Mouse (Mus musculus) common myeloid progenitor, adult 5-6 weeks (primary cell): Measurements from ENCODE around the gene Ccdc78. TPM values are rescaled to one million over a fixed set of nuclear protein-coding genes. Genes with fewer than 3 reads are reported as not detected.
A peak's percentile ranks its signal among the peaks of the same experiment; 100 is the strongest.

Experiments
- ATAC-seq: replicated peaks from 2 replicates; pipeline ENCODE4 v1.8.0; 2016; ENCODE audit warnings: low read depth, mild to moderate bottlenecking, moderate TSS enrichment, inconsistent platforms; ENCODE audit not compliant: poor library complexity, severe bottlenecking
- total RNA-seq: library from RNA; stranded (forward); fragments of 200-1000, 187-1606 nt; gene quantifications from 2 replicates; pipeline ENCODE4 v1.2.3, GENCODE M21; 2017

Gene Ccdc78
- total RNA-seq, 1 experiment from 2014 or later = not detected

- ATAC-seq = no peak
These were observed 45.3 kb downstream of the Ccdc78 start for GRCm38 (mm10) chr17:25831451-25832281.

GRCm38 (mm10) chr17:25832436-25833290, 46.3 kb downstream of the Ccdc78 start:
- peak; percentile 77 for ATAC-seq

- ATAC-seq = peak; percentile 36
These were observed 46.9 kb downstream of the Ccdc78 start, which contains the start of gene Stub1 for GRCm38 (mm10) chr17:25833291-25833663. Gene Stub1 (minus strand): TSS chr17:25833404.

- no peak for ATAC-seq
These were observed 47.7 kb downstream of the Ccdc78 start for GRCm38 (mm10) chr17:25833961-25834594.

GRCm38 (mm10) chr17:25834595-25835222, 48.3 kb downstream of the Ccdc78 start:
- ATAC-seq = no peak

- no peak for ATAC-seq
These were observed 48.9 kb downstream of the Ccdc78 start for GRCm38 (mm10) chr17:25835301-25835700.

GRCm38 (mm10) chr17:25835816-25836215, 49.4 kb downstream of the Ccdc78 start:
- no peak for ATAC-seq

GRCm38 (mm10) chr17:25836397-25837075, 50.2 kb downstream of the Ccdc78 start:
- ATAC-seq = no peak

GRCm38 (mm10) chr17:25837076-25837410, 50.7 kb downstream of the Ccdc78 start, which contains the start of gene Rhbdl1:
Gene Rhbdl1 (minus strand): TSS chr17:25837295.
- ATAC-seq = peak; percentile 17; the same call in 1 of the 2 replicates

GRCm38 (mm10) chr17:25837533-25837932, 51.2 kb downstream of the Ccdc78 start:
- no peak for ATAC-seq

GRCm38 (mm10) chr17:25838904-25839303, 52.5 kb downstream of the Ccdc78 start:
- no peak for ATAC-seq

GRCm38 (mm10) chr17:25839455-25840235, 53.3 kb downstream of the Ccdc78 start:
- ATAC-seq = no peak

Other genes starting within 250 kb of the Ccdc78 start
- gene Sox8, start 215.9 kb upstream of the Ccdc78 start, total RNA-seq = 0.23 TPM in 1 of 2 replicates, not detected in the other
- 9.0 and 11.7 TPM in 2 replicates for gene Lmf1, start 207.5 kb upstream of the Ccdc78 start, total RNA-seq
- not detected in 2 replicates for gene Gng13, start 69.4 kb upstream of the Ccdc78 start, total RNA-seq
- 17.0 and 28.5 TPM in 2 replicates for gene Chtf18, start 59.2 kb upstream of the Ccdc78 start, total RNA-seq
- gene Rpusd1, start 58.9 kb upstream of the Ccdc78 start, total RNA-seq = 3.0 and 3.9 TPM in 2 replicates
- gene Mslnl, start 50.5 kb upstream of the Ccdc78 start, total RNA-seq = not detected in 2 replicates
- gene Msln, start 32.2 kb upstream of the Ccdc78 start, total RNA-seq = not detected in 2 replicates
- 8.7 and 32.7 TPM in 2 replicates for gene Narfl, start 12.8 kb upstream of the Ccdc78 start, total RNA-seq
- gene Haghl, start 907 bp upstream of the Ccdc78 start, total RNA-seq = 13.6 and 28.4 TPM in 2 replicates
- gene Fam173a, start 6.3 kb downstream of the Ccdc78 start, total RNA-seq = 47.9 and 51.1 TPM in 2 replicates
- gene AC134908.4, start 9.1 kb downstream of the Ccdc78 start, total RNA-seq = 4.3 TPM in 1 of 2 replicates, not detected in the other
- 26.7 and 27.8 TPM in 2 replicates for gene Metrn, start 10.6 kb downstream of the Ccdc78 start, total RNA-seq
- 0.18 TPM in 1 of 2 replicates, not detected in the other for gene Fbxl16, start 22.5 kb downstream of the Ccdc78 start, total RNA-seq
- 10.2 and 21.0 TPM in 2 replicates for gene Wdr24, start 37.0 kb downstream of the Ccdc78 start, total RNA-seq
- gene Jmjd8, start 42.3 kb downstream of the Ccdc78 start, total RNA-seq = 15.4 and 21.7 TPM in 2 replicates
- gene Stub1, start 46.8 kb downstream of the Ccdc78 start, total RNA-seq = 60.4 and 84.7 TPM in 2 replicates
- 0.46 TPM in 1 of 2 replicates, not detected in the other for gene Rhbdl1, start 50.7 kb downstream of the Ccdc78 start, total RNA-seq
- not detected in 2 replicates for gene Gm20683, start 55.2 kb downstream of the Ccdc78 start, total RNA-seq
- gene Rhot2, start 58.3 kb downstream of the Ccdc78 start, total RNA-seq = 23.7 and 29.7 TPM in 2 replicates
- gene Wdr90, start 74.9 kb downstream of the Ccdc78 start, total RNA-seq = 18.6 and 23.8 TPM in 2 replicates
- gene Mcrip2, start 82.2 kb downstream of the Ccdc78 start, total RNA-seq = 22.3 and 24.0 TPM in 2 replicates
- gene Mettl26, start 88.5 kb downstream of the Ccdc78 start, total RNA-seq = 13.9 and 15.9 TPM in 2 replicates
- gene Wfikkn1, start 94.3 kb downstream of the Ccdc78 start, total RNA-seq = 0.78 and 1.0 TPM in 2 replicates
- gene Rab40c, start 133.1 kb downstream of the Ccdc78 start, total RNA-seq = 1.0 and 7.0 TPM in 2 replicates
- gene Pigq, start 158.4 kb downstream of the Ccdc78 start, total RNA-seq = 50.4 and 62.4 TPM in 2 replicates
- gene Nhlrc4, start 158.4 kb downstream of the Ccdc78 start, total RNA-seq = not detected in 2 replicates
- not detected in 2 replicates for gene A930017K11Rik, start 166.0 kb downstream of the Ccdc78 start, total RNA-seq
- gene Capn15, start 199.2 kb downstream of the Ccdc78 start, total RNA-seq = 4.1 and 4.6 TPM in 2 replicates